Mouse (Mus musculus) midbrain, embryonic 10.5 days (tissue): ENCODE data around the gene Fbxl13. TPM values are rescaled to one million over a fixed set of nuclear protein-coding genes. Genes with fewer than 3 reads are reported as not detected.
A peak's percentile ranks its signal among the peaks of the same experiment; 100 is the strongest.

Experiments used
- DNase-seq: peaks from one replicate; pipeline ENCODE4 v3.0.0-alpha.2; 2017; ENCODE audit warnings: low spot score
- H3K27ac ChIP-seq: fragments of 300-500 bp; sonication (generic); replicated peaks from 2 replicates; pipeline ENCODE4 v1.5.1; 2016; ENCODE audit warnings: mild to moderate bottlenecking
- H3K27me3 ChIP-seq: fragments of 300-500 bp; sonication (generic); 2 replicates; pipeline ENCODE4 v1.6.1; 2016; ENCODE audit warnings: low read depth, mild to moderate bottlenecking; ENCODE audit not compliant: poor library complexity, severe bottlenecking
- H3K36me3 ChIP-seq: fragments of 300-500 bp; sonication (generic); 2 replicates; pipeline ENCODE4 v1.6.1; 2016; ENCODE audit warnings: mild to moderate bottlenecking, moderate library complexity
- H3K4me1 ChIP-seq: fragments of 300-500 bp; sonication (generic); 2 replicates; pipeline ENCODE4 v1.6.1; 2016
- H3K4me3 ChIP-seq: fragments of 300-500 bp; sonication (generic); 2 replicates; pipeline ENCODE4 v1.5.1; 2016; ENCODE audit warnings: mild to moderate bottlenecking, moderate library complexity
- H3K9me3 ChIP-seq: fragments of 300-500 bp; sonication (generic); replicated peaks from 2 replicates; pipeline ENCODE4 v1.6.1; 2016; ENCODE audit warnings: mild to moderate bottlenecking
- WGBS: fragments of 180-500 bp; shearing (Covaris S2); methylation state at CpG from one replicate; pipeline ENCODE4 v1.1.7; 2016; 5-methylcytosine and 5-hydroxymethylcytosine counted together
- polyA plus RNA-seq: library from polyadenylated mRNA; unstranded; fragments of >200 nt; fragmentation: Nextera tagmentation; extraction: Ambion mirVana; gene quantifications from 2 replicates; pipeline ENCODE4 v1.2.1, GENCODE M21; 2016

Fbxl13 gene
- polyA plus RNA-seq, 1 experiment from 2014 or later = 0.15 TPM

DNA sequence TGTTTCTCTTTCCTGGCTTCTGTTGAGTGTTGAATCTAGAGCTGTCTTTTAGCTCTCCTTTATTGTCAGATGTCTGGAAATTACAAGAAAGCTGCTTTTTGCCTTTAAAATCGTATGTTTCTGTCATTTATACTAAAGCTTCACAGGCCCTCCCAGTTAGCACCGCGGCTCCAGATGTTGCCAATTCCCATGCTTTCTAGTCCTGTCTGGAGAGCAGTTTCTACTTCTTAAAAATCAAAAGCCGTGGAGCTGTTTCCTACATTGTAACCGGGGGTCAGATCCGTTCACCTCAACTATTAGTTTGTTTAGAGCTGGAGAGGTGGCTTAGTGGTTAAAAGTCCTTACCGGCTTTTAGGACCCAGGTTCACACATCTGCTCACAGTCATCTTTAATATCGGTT is 162.2 kb downstream of the Fbxl13 start:
- DNase-seq = no peak
- Histone ChIP-seq H3K27me3 (no peaks in the 10 kb centered on the region), H3K27ac (peak overlapping the region; percentile 64), H3K4me3 (no peak overlapping the region), H3K36me3 (no peaks in the 10 kb centered on the region), H3K4me1 (peaks cover 20% of the 10 kb centered on the region), H3K9me3 (no peaks in the 10 kb centered on the region)
- 89% methylated on average over 8 of the region's 8 CpGs for WGBS

GRCm38 (mm10) chr5:21482446-21483222 is 162.8 kb downstream of the Fbxl13 start:
- 50% methylated on average over 11 of the region's 11 CpGs for WGBS
- no peaks in the 10 kb centered on the region for H3K27me3 ChIP-seq
- no peak overlapping the region for H3K4me3 ChIP-seq
- no peaks in the 10 kb centered on the region for H3K9me3 ChIP-seq
- DNase-seq = peak; percentile 34
- H3K36me3 ChIP-seq = no peaks in the 10 kb centered on the region
- H3K27ac ChIP-seq = peak overlapping the region; percentile 64
- H3K4me1 ChIP-seq = peaks cover 20% of the 10 kb centered on the region

- WGBS = 90% methylated on average over 6 of the region's 6 CpGs
- DNase-seq = no peak
- Histone ChIP-seq H3K36me3 (no peaks in the 10 kb centered on the region), H3K4me3 (no peak overlapping the region), H3K27ac (no peak overlapping the region), H3K9me3 (no peaks in the 10 kb centered on the region), H3K4me1 (peaks cover 20% of the 10 kb centered on the region), H3K27me3 (no peaks in the 10 kb centered on the region)
These were observed 163.9 kb downstream of the Fbxl13 start for GRCm38 (mm10) chr5:21481521-21481920.

GRCm38 (mm10) chr5:21479746-21480145 is 165.7 kb downstream of the Fbxl13 start:
- no peaks in the 10 kb centered on the region for H3K9me3 ChIP-seq
- H3K4me1 ChIP-seq = peaks cover 20% of the 10 kb centered on the region
- H3K27ac ChIP-seq = 0 out of 2 replicates have a peak overlapping the region, but pooled peaks have one; percentile 59
- H3K27me3 ChIP-seq = no peaks in the 10 kb centered on the region
- 90% methylated on average over 5 of the region's 5 CpGs for WGBS
- no peak for DNase-seq
- no peaks in the 10 kb centered on the region for H3K36me3 ChIP-seq
- H3K4me3 ChIP-seq = no peak overlapping the region

DNA sequence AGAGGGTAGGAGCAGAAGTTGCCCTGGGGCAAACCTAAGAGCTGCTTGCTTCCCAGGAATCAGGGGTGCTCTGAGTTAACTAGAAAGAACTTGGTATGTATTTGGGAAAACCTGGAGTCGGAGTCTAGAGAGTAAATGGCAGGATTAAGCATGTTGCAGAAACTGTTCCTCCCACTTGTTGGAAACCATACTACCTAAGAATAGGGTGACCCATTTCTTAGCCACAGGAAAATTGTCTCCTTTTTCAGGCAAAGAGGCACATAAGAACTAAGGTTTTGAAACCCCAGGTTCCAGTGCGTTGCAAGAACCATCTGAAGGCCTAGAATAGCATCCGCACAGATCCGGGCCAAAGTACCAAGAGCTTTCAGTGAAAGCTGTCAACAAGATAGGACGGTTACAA is 167.0 kb downstream of the Fbxl13 start:
- Histone ChIP-seq H3K9me3 (no peaks in the 10 kb centered on the region), H3K27me3 (no peaks in the 10 kb centered on the region), H3K27ac (no peak overlapping the region), H3K36me3 (no peaks in the 10 kb centered on the region), H3K4me1 (peaks cover 19% of the 10 kb centered on the region), H3K4me3 (no peak overlapping the region)
- 95% methylated on average over 5 of the region's 5 CpGs for WGBS
- no peak for DNase-seq

DNA sequence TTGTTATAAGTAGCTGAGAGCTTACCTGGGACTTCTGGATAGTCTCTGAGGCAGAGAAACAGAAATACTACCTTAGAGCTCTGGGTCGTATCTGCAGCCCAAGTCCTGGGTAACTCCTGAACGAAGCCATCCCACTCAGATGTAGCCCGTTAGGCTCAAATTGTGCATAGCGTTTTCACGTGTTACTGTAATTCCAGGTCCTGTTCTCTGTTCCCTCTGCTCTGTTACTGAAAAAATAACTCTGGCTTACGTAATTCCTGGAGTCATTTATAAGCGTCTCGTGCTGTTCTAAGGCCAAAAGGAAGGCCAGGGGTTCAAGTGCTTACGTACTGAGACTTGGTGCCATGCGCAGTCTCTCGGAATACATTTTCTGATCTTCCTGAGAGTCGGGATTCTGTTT is 177.3 kb downstream of the Fbxl13 start:
- 92% methylated on average over 12 of the region's 12 CpGs for WGBS
- H3K9me3 ChIP-seq = no peaks in the 10 kb centered on the region
- DNase-seq = no peak
- peaks cover 5% of the 10 kb centered on the region for H3K4me1 ChIP-seq
- no peaks in the 10 kb centered on the region for H3K27me3 ChIP-seq
- H3K27ac ChIP-seq = no peak overlapping the region
- no peak overlapping the region for H3K4me3 ChIP-seq
- no peaks in the 10 kb centered on the region for H3K36me3 ChIP-seq

DNA sequence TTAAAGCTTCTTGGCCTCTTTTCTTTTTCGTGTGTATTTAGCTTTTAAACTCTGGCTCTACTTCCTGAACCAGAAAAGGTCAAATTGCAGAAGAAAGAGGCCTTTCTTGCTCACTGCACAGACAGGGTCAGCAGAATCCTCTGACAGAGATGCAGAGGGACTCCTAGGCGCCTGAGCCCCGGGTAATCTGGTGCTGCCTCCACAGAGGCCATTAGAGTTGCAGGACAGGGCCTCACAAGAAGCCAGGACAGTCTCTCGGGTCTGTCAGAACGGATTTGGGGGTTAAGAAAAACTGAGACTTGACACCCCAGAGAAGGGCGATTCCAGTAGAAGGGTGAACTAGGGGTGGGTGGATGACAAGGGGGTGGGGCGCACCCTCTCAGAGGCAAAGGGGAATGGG is 178.0 kb downstream of the Fbxl13 start:
- H3K27ac ChIP-seq = peak overlapping the region; percentile 28; the same call in 1 of the 2 replicates
- H3K27me3 ChIP-seq = no peaks in the 10 kb centered on the region
- no peaks in the 10 kb centered on the region for H3K36me3 ChIP-seq
- no peaks in the 10 kb centered on the region for H3K9me3 ChIP-seq
- peaks cover 5% of the 10 kb centered on the region for H3K4me1 ChIP-seq
- H3K4me3 ChIP-seq = no peak overlapping the region
- no peak for DNase-seq
- 61% methylated on average over 7 of the region's 7 CpGs for WGBS

- Histone ChIP-seq H3K4me1 (peaks cover 7% of the 10 kb centered on the region), H3K27me3 (no peaks in the 10 kb centered on the region), H3K4me3 (no peak overlapping the region), H3K36me3 (no peaks in the 10 kb centered on the region), H3K9me3 (no peaks in the 10 kb centered on the region), H3K27ac (no peak overlapping the region)
- 87% methylated on average over 8 of the region's 8 CpGs for WGBS
- DNase-seq = no peak
These were observed 204.5 kb downstream of the Fbxl13 start for GRCm38 (mm10) chr5:21440833-21441530.

DNA sequence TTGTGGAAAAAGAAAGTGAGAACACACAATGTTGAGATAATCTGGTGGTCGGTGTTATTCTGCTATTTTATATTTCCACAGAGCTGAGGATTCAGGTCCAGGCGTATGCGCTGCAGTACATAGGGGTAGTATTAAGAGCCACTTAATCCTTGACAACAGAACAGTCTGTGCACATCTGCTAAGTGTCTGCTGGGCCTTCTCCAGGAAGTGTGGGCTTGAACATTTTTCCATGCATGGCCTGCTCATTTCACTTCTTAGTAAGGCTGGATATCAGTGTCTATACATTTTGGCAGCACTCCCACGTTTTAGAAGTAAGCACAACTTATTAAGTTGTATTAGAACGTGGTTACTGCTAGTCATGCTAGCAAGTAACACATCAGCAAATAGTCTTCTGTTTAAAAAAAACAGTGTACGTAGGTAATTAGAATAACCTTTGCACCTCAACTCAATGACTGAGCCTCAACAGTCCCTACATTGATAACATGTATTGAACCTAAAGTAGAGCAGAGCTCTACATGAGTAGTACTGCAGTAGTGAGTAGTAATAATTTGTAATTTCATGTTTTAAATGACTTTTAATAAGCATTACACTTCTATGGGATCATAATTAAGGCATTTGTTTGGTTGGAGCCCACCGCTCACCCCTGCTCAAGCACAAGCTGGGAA is 205.9 kb downstream of the Fbxl13 start:
- Histone ChIP-seq H3K36me3 (no peaks in the 10 kb centered on the region), H3K4me1 (peaks cover 7% of the 10 kb centered on the region), H3K4me3 (no peak overlapping the region), H3K27me3 (no peaks in the 10 kb centered on the region), H3K27ac (no peak overlapping the region), H3K9me3 (no peaks in the 10 kb centered on the region)
- DNase-seq = no peak
- 92% methylated on average over 7 of the region's 7 CpGs for WGBS

DNA sequence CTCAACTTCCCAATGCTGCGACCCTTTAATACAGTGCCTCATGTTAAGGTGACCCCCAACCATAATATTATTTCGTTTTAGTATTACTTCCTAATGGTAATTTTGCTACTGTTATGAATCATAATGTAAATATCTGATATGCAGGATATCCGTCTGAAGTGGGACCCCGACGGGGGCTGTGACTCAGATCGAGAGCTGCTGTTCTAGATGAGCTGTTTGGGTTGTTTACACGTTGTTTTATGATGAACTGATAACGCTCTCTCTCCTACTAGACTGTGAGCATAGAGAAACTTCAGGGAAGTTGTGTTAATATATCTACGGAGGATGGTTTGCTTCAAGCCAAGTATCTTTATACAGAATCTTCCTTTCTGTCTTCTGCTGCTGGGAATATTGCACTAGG is 207.0 kb downstream of the Fbxl13 start:
- WGBS = 95% methylated on average over 9 of the region's 9 CpGs
- Histone ChIP-seq H3K27me3 (no peaks in the 10 kb centered on the region), H3K27ac (no peak overlapping the region), H3K9me3 (no peaks in the 10 kb centered on the region), H3K4me1 (peaks cover 7% of the 10 kb centered on the region), H3K4me3 (no peak overlapping the region), H3K36me3 (no peaks in the 10 kb centered on the region)
- no peak for DNase-seq

DNA sequence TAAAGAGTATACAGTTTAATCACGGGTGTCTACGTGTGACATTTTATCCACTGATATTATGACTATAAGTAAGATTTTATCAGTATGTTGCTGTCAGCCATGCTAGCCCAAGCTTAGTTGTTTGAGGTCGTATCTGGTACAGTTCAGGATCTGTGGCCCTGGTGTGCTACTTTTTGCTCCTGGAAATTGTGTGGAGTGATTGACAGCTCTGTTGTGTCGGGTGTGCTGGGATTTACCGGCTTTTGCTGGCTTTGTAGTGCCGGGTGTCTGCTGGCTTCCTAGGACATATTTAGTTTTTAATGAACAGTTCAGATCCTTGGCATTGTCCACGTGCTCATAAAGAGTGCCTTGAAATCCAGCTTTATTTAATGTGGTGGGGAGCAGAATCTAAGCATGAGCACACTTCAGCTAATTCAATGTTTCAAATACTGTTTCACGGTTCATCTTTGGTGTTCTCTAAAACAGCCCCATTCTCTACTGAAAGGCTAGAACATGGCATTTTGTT is 208.9 kb downstream of the Fbxl13 start:
- no peaks in the 10 kb centered on the region for H3K27me3 ChIP-seq
- no peaks in the 10 kb centered on the region for H3K9me3 ChIP-seq
- H3K4me1 ChIP-seq = peaks cover 7% of the 10 kb centered on the region
- WGBS = 58% methylated on average over 8 of the region's 8 CpGs
- no peak overlapping the region for H3K27ac ChIP-seq
- H3K4me3 ChIP-seq = no peak overlapping the region
- peak; percentile 22 for DNase-seq
- H3K36me3 ChIP-seq = no peaks in the 10 kb centered on the region

- WGBS = 85% methylated on average over 11 of the region's 11 CpGs
- no peak overlapping the region for H3K4me3 ChIP-seq
- no peaks in the 10 kb centered on the region for H3K9me3 ChIP-seq
- peaks cover 7% of the 10 kb centered on the region for H3K4me1 ChIP-seq
- H3K27me3 ChIP-seq = no peaks in the 10 kb centered on the region
- DNase-seq = no peak
- no peaks in the 10 kb centered on the region for H3K36me3 ChIP-seq
- no peak overlapping the region for H3K27ac ChIP-seq
These were observed 211.1 kb downstream of the Fbxl13 start for GRCm38 (mm10) chr5:21434148-21434929.
